Mouse (Mus musculus): ENCODE data around the gene Ptprm. TPM values are rescaled to one million over a fixed set of nuclear protein-coding genes. Genes with fewer than 3 reads are reported as not detected.

Ptprm gene
- polyA plus RNA-seq, 1 experiment from 2014 or later = 19.7 TPM

- H3K27me3 ChIP-seq (ENCODE audit: control insufficient read depth, insufficient read depth, low read depth, low read length) = no peaks in the 10 kb centered on the region
- H3K4me3 ChIP-seq (ENCODE audit: low read depth, low read length) = no peak overlapping the region
- H3K9me3 ChIP-seq (replicated peaks; ENCODE audit: control insufficient read depth, low read length, poor library complexity, severe bottlenecking) = no peaks in the 10 kb centered on the region
- no peak overlapping the region for H3K4me2 ChIP-seq (ENCODE audit: low read length)
- 35% methylated on average over 7 of the region's 7 CpGs for WGBS
- no peaks in the 10 kb centered on the region for H3K36me3 ChIP-seq (ENCODE audit: control insufficient read depth, insufficient read depth, low read length)
- no peak overlapping the region for H3K9ac ChIP-seq (ENCODE audit: low read depth, low read length)
- no peak overlapping the region for H3K27ac ChIP-seq (ENCODE audit: low read length)
- H3K4me1 ChIP-seq (ENCODE audit: control insufficient read depth, insufficient read depth, low read length) = peaks cover 7% of the 10 kb centered on the region; the same call in 1 of the 2 replicates
- no peak for ATAC-seq
Measured at GRCm38 (mm10) chr17:67201151-67201550, 153.1 kb downstream of the Ptprm start.

- Histone ChIP-seq H3K9me3 (replicated peaks; ENCODE audit: control insufficient read depth, low read length, poor library complexity, severe bottlenecking) (no peaks in the 10 kb centered on the region), H3K4me3 (ENCODE audit: low read depth, low read length) (no peak overlapping the region), H3K36me3 (ENCODE audit: control insufficient read depth, insufficient read depth, low read length) (no peaks in the 10 kb centered on the region), H3K9ac (ENCODE audit: low read depth, low read length) (no peak overlapping the region), H3K27ac (ENCODE audit: low read length) (no peak overlapping the region), H3K4me1 (ENCODE audit: control insufficient read depth, insufficient read depth, low read length) (0 out of 2 replicates have a peak, but pooled peaks cover 4% of the 10 kb centered on the region), H3K27me3 (ENCODE audit: control insufficient read depth, insufficient read depth, low read depth, low read length) (no peaks in the 10 kb centered on the region), H3K4me2 (ENCODE audit: low read length) (no peak overlapping the region)
- no peak for ATAC-seq
- 64% methylated on average over 5 of the region's 5 CpGs for WGBS
Measured at GRCm38 (mm10) chr17:67193728-67194127, 160.5 kb downstream of the Ptprm start.

GRCm38 (mm10) chr17:67188514-67188913 is 165.7 kb downstream of the Ptprm start:
- H3K4me2 ChIP-seq (ENCODE audit: low read length) = no peak overlapping the region
- no peak overlapping the region for H3K9ac ChIP-seq (ENCODE audit: low read depth, low read length)
- H3K27ac ChIP-seq (ENCODE audit: low read length) = no peak overlapping the region
- no peaks in the 10 kb centered on the region for H3K36me3 ChIP-seq (ENCODE audit: control insufficient read depth, insufficient read depth, low read length)
- no peaks in the 10 kb centered on the region for H3K27me3 ChIP-seq (ENCODE audit: control insufficient read depth, insufficient read depth, low read depth, low read length)
- no peaks in the 10 kb centered on the region for H3K9me3 ChIP-seq (replicated peaks; ENCODE audit: control insufficient read depth, low read length, poor library complexity, severe bottlenecking)
- H3K4me1 ChIP-seq (ENCODE audit: control insufficient read depth, insufficient read depth, low read length) = no peaks in the 10 kb centered on the region
- H3K4me3 ChIP-seq (ENCODE audit: low read depth, low read length) = no peak overlapping the region
- ATAC-seq = no peak
- WGBS = 89% methylated on average over 2 of the region's 2 CpGs

- H3K27me3 ChIP-seq (ENCODE audit: control insufficient read depth, insufficient read depth, low read depth, low read length) = no peaks in the 10 kb centered on the region
- no peak for ATAC-seq
- no peaks in the 10 kb centered on the region for H3K4me1 ChIP-seq (ENCODE audit: control insufficient read depth, insufficient read depth, low read length)
- WGBS = 64% methylated on average over 6 of the region's 6 CpGs
- no peaks in the 10 kb centered on the region for H3K36me3 ChIP-seq (ENCODE audit: control insufficient read depth, insufficient read depth, low read length)
- H3K27ac ChIP-seq (ENCODE audit: low read length) = no peak overlapping the region
- no peak overlapping the region for H3K4me2 ChIP-seq (ENCODE audit: low read length)
- H3K9me3 ChIP-seq (replicated peaks; ENCODE audit: control insufficient read depth, low read length, poor library complexity, severe bottlenecking) = no peaks in the 10 kb centered on the region
- no peak overlapping the region for H3K9ac ChIP-seq (ENCODE audit: low read depth, low read length)
- no peak overlapping the region for H3K4me3 ChIP-seq (ENCODE audit: low read depth, low read length)
Measured at GRCm38 (mm10) chr17:67186879-67187278, 167.4 kb downstream of the Ptprm start.

- 90% methylated on average over 6 of the region's 6 CpGs for WGBS
- H3K9me3 ChIP-seq (replicated peaks; ENCODE audit: control insufficient read depth, low read length, poor library complexity, severe bottlenecking) = no peaks in the 10 kb centered on the region
- no peak for ATAC-seq
- no peaks in the 10 kb centered on the region for H3K27me3 ChIP-seq (ENCODE audit: control insufficient read depth, insufficient read depth, low read depth, low read length)
- no peak overlapping the region for H3K9ac ChIP-seq (ENCODE audit: low read depth, low read length)
- no peaks in the 10 kb centered on the region for H3K36me3 ChIP-seq (ENCODE audit: control insufficient read depth, insufficient read depth, low read length)
- no peaks in the 10 kb centered on the region for H3K4me1 ChIP-seq (ENCODE audit: control insufficient read depth, insufficient read depth, low read length)
- H3K4me3 ChIP-seq (ENCODE audit: low read depth, low read length) = no peak overlapping the region
- no peak overlapping the region for H3K27ac ChIP-seq (ENCODE audit: low read length)
- no peak overlapping the region for H3K4me2 ChIP-seq (ENCODE audit: low read length)
Measured at GRCm38 (mm10) chr17:67185942-67186341, 168.3 kb downstream of the Ptprm start.

GRCm38 (mm10) chr17:67179446-67179845 is 174.8 kb downstream of the Ptprm start:
- Histone ChIP-seq H3K4me1 (ENCODE audit: control insufficient read depth, insufficient read depth, low read length) (no peaks in the 10 kb centered on the region), H3K36me3 (ENCODE audit: control insufficient read depth, insufficient read depth, low read length) (no peaks in the 10 kb centered on the region), H3K9me3 (replicated peaks; ENCODE audit: control insufficient read depth, low read length, poor library complexity, severe bottlenecking) (no peaks in the 10 kb centered on the region), H3K9ac (ENCODE audit: low read depth, low read length) (no peak overlapping the region), H3K4me2 (ENCODE audit: low read length) (no peak overlapping the region), H3K27ac (ENCODE audit: low read length) (no peak overlapping the region), H3K4me3 (ENCODE audit: low read depth, low read length) (no peak overlapping the region), H3K27me3 (ENCODE audit: control insufficient read depth, insufficient read depth, low read depth, low read length) (no peaks in the 10 kb centered on the region)
- ATAC-seq = no peak
- 84% methylated on average over 1 of the region's 1 CpGs for WGBS

- Histone ChIP-seq H3K27me3 (ENCODE audit: control insufficient read depth, insufficient read depth, low read depth, low read length) (no peaks in the 10 kb centered on the region), H3K9me3 (replicated peaks; ENCODE audit: control insufficient read depth, low read length, poor library complexity, severe bottlenecking) (no peaks in the 10 kb centered on the region), H3K27ac (ENCODE audit: low read length) (no peak overlapping the region), H3K4me2 (ENCODE audit: low read length) (no peak overlapping the region), H3K9ac (ENCODE audit: low read depth, low read length) (no peak overlapping the region), H3K4me3 (ENCODE audit: low read depth, low read length) (no peak overlapping the region), H3K4me1 (ENCODE audit: control insufficient read depth, insufficient read depth, low read length) (no peaks in the 10 kb centered on the region), H3K36me3 (ENCODE audit: control insufficient read depth, insufficient read depth, low read length) (no peaks in the 10 kb centered on the region)
- no peak for ATAC-seq
- 84% methylated on average over 5 of the region's 5 CpGs for WGBS
Measured at GRCm38 (mm10) chr17:67178686-67179265, 175.5 kb downstream of the Ptprm start.

- no peaks in the 10 kb centered on the region for H3K4me1 ChIP-seq (ENCODE audit: control insufficient read depth, insufficient read depth, low read length)
- H3K4me3 ChIP-seq (ENCODE audit: low read depth, low read length) = no peak overlapping the region
- no peaks in the 10 kb centered on the region for H3K9me3 ChIP-seq (replicated peaks; ENCODE audit: control insufficient read depth, low read length, poor library complexity, severe bottlenecking)
- no peaks in the 10 kb centered on the region for H3K36me3 ChIP-seq (ENCODE audit: control insufficient read depth, insufficient read depth, low read length)
- 57% methylated on average over 2 of the region's 2 CpGs for WGBS
- no peak overlapping the region for H3K9ac ChIP-seq (ENCODE audit: low read depth, low read length)
- no peaks in the 10 kb centered on the region for H3K27me3 ChIP-seq (ENCODE audit: control insufficient read depth, insufficient read depth, low read depth, low read length)
- H3K4me2 ChIP-seq (ENCODE audit: low read length) = no peak overlapping the region
- ATAC-seq = no peak
- no peak overlapping the region for H3K27ac ChIP-seq (ENCODE audit: low read length)
Measured at GRCm38 (mm10) chr17:67175836-67176235, 178.4 kb downstream of the Ptprm start.

GRCm38 (mm10) chr17:67171353-67171752 is 182.9 kb downstream of the Ptprm start:
- H3K4me2 ChIP-seq (ENCODE audit: low read length) = no peak overlapping the region
- WGBS = 92% methylated on average over 2 of the region's 2 CpGs
- H3K9me3 ChIP-seq (replicated peaks; ENCODE audit: control insufficient read depth, low read length, poor library complexity, severe bottlenecking) = no peaks in the 10 kb centered on the region
- no peak overlapping the region for H3K27ac ChIP-seq (ENCODE audit: low read length)
- no peak overlapping the region for H3K9ac ChIP-seq (ENCODE audit: low read depth, low read length)
- H3K4me3 ChIP-seq (ENCODE audit: low read depth, low read length) = no peak overlapping the region
- ATAC-seq = no peak
- no peaks in the 10 kb centered on the region for H3K27me3 ChIP-seq (ENCODE audit: control insufficient read depth, insufficient read depth, low read depth, low read length)
- H3K36me3 ChIP-seq (ENCODE audit: control insufficient read depth, insufficient read depth, low read length) = no peaks in the 10 kb centered on the region
- H3K4me1 ChIP-seq (ENCODE audit: control insufficient read depth, insufficient read depth, low read length) = no peaks in the 10 kb centered on the region

Measured in midbrain, embryonic 16.5 days (tissue).